Mouse (Mus musculus): Measurements from ENCODE around the gene Col26a1.

The Col26a1 gene

GRCm38 (mm10) chr5:136881380-136882009 is 1.5 kb downstream of the Col26a1 start:
- peak; percentile 46 for DNase-seq (ENCODE audit: low read depth, low spot score)

- no peak for DNase-seq (ENCODE audit: low read depth, low spot score)
Measured at GRCm38 (mm10) chr5:136880101-136880500, 2.9 kb downstream of the Col26a1 start.

GRCm38 (mm10) chr5:136874271-136874670 is 8.7 kb downstream of the Col26a1 start:
- DNase-seq (ENCODE audit: low read depth, low spot score) = no peak

- DNase-seq (ENCODE audit: low read depth, low spot score) = no peak
Measured at GRCm38 (mm10) chr5:136872417-136872816, 10.6 kb downstream of the Col26a1 start.

- DNase-seq (ENCODE audit: low read depth, low spot score) = no peak
Measured at GRCm38 (mm10) chr5:136869451-136870114, 13.4 kb downstream of the Col26a1 start.

GRCm38 (mm10) chr5:136867706-136868105 is 15.3 kb downstream of the Col26a1 start:
- DNase-seq (ENCODE audit: low read depth, low spot score) = no peak

GRCm38 (mm10) chr5:136863961-136864674 is 18.9 kb downstream of the Col26a1 start:
- no peak for DNase-seq (ENCODE audit: low read depth, low spot score)

- DNase-seq (ENCODE audit: low read depth, low spot score) = no peak
Measured at GRCm38 (mm10) chr5:136863276-136863675, 19.7 kb downstream of the Col26a1 start.

- no peak for DNase-seq (ENCODE audit: low read depth, low spot score)
Measured at GRCm38 (mm10) chr5:136862806-136863205, 20.2 kb downstream of the Col26a1 start.

- DNase-seq (ENCODE audit: low read depth, low spot score) = no peak
Measured at GRCm38 (mm10) chr5:136861191-136861940, 21.6 kb downstream of the Col26a1 start.

- DNase-seq (ENCODE audit: low read depth, low spot score) = no peak
Measured at GRCm38 (mm10) chr5:136850716-136851115, 32.3 kb downstream of the Col26a1 start.

GRCm38 (mm10) chr5:136846385-136847264 is 36.4 kb downstream of the Col26a1 start:
- no peak for DNase-seq (ENCODE audit: low read depth, low spot score)

GRCm38 (mm10) chr5:136843930-136844329 is 39.1 kb downstream of the Col26a1 start:
- no peak for DNase-seq (ENCODE audit: low read depth, low spot score)

GRCm38 (mm10) chr5:136840036-136840435 is 43.0 kb downstream of the Col26a1 start:
- no peak for DNase-seq (ENCODE audit: low read depth, low spot score)

- DNase-seq (ENCODE audit: low read depth, low spot score) = no peak
Measured at GRCm38 (mm10) chr5:136833053-136833452, 50.0 kb downstream of the Col26a1 start.

- DNase-seq (ENCODE audit: low read depth, low spot score) = no peak
Measured at GRCm38 (mm10) chr5:136830156-136830555, 52.9 kb downstream of the Col26a1 start.

GRCm38 (mm10) chr5:136821971-136822370 is 61.0 kb downstream of the Col26a1 start:
- no peak for DNase-seq (ENCODE audit: low read depth, low spot score)

GRCm38 (mm10) chr5:136820911-136821310 is 62.1 kb downstream of the Col26a1 start:
- no peak for DNase-seq (ENCODE audit: low read depth, low spot score)

GRCm38 (mm10) chr5:136819686-136820085 is 63.3 kb downstream of the Col26a1 start:
- no peak for DNase-seq (ENCODE audit: low read depth, low spot score)

GRCm38 (mm10) chr5:136810539-136811374 is 72.3 kb downstream of the Col26a1 start:
- DNase-seq (ENCODE audit: low read depth, low spot score) = no peak
